Comparison of ENCODE assay signal across 20 mouse cellular contexts in genomic region chr12:78277386-78277785, GRCm38 (mm10). TPM values are rescaled to one million over a fixed set of nuclear protein-coding genes. Genes with fewer than 3 reads are reported as not detected.
DNase-seq lines count a peak whose midpoint lies in the region; ATAC-seq and TF ChIP-seq lines count a peak whose summit lies in the region.
"Had no signal": no experiment of that assay in that cellular context is flagged by ENCODE, and none has a peak within 500 bp of the region (broad histone marks: within the 10 kb centered on the region; RNA-seq: fewer than 3 reads in every experiment).

No protein-coding gene starts in this region.

- no peaks in the 10 kb centered on the region; the same call in 1 of the 2 replicates for H3K79me2 ChIP-seq in MEL (ENCODE audit: control insufficient read depth, insufficient read depth, low read length, poor library complexity)

- no peaks in the 10 kb centered on the region for H3K9me3 ChIP-seq in embryonic facial prominence, embryonic 14.5 days (ENCODE audit: control insufficient read depth, low read length)
- H3K9me3 ChIP-seq in embryonic facial prominence, embryonic 10.5 days = no peaks in the 10 kb centered on the region; the same call in 1 of the 2 replicates
- H3K9me3 ChIP-seq in lung, embryonic 14.5 days (ENCODE audit: low read depth, low read length) = no peaks in the 10 kb centered on the region
- H3K9me3 ChIP-seq in MEL (replicated peaks; ENCODE audit: insufficient read depth, low read length) = no peaks in the 10 kb centered on the region
- H3K9me3 ChIP-seq in stomach, postnatal 0 days (ENCODE audit: control insufficient read depth, low read length) = no peaks in the 10 kb centered on the region
- H3K9me3 ChIP-seq in forebrain, embryonic 10.5 days = peaks cover 7% of the 10 kb centered on the region; the same call in 1 of the 2 replicates
- H3K9me3 ChIP-seq: embryonic facial prominence, embryonic 12.5 days; heart, embryonic 15.5 days; liver, embryonic 13.5 days had no signal

- H3K9ac ChIP-seq in embryonic facial prominence, embryonic 14.5 days (ENCODE audit: low read depth, low read length) = no peak overlapping the region
- no peak overlapping the region for H3K9ac ChIP-seq in lung, embryonic 14.5 days
- no peak overlapping the region for H3K9ac ChIP-seq in MEL (ENCODE audit: control insufficient read depth, low read depth, low read length, poor library complexity, severe bottlenecking)
- no peak overlapping the region for H3K9ac ChIP-seq in stomach, postnatal 0 days (ENCODE audit: low read length)
- H3K9ac ChIP-seq: embryonic facial prominence, embryonic 12.5 days; forebrain, postnatal 0 days; heart, embryonic 15.5 days; liver, embryonic 13.5 days; midbrain, embryonic 12.5 days had no signal

- ATAC-seq in embryonic facial prominence, embryonic 14.5 days (ENCODE audit: low read depth) = no peak
- no peak for ATAC-seq in lung, embryonic 14.5 days (ENCODE audit: insufficient read depth)
- ATAC-seq in stomach, postnatal 0 days (ENCODE audit: low FRiP score, low TSS enrichment) = no peak
- ATAC-seq: activated CD4-positive, CD25-positive, alpha-beta regulatory T cell, adult 4 months; forebrain, postnatal 0 days; Patski had no signal

- H3K4me2 ChIP-seq in embryonic facial prominence, embryonic 14.5 days (ENCODE audit: low read depth, low read length) = no peak overlapping the region
- no peak overlapping the region for H3K4me2 ChIP-seq in lung, embryonic 14.5 days
- no peak overlapping the region for H3K4me2 ChIP-seq in stomach, postnatal 0 days (replicated peaks; ENCODE audit: low read depth)
- H3K4me2 ChIP-seq: embryonic facial prominence, embryonic 12.5 days; heart, embryonic 15.5 days; liver, embryonic 13.5 days; midbrain, embryonic 12.5 days had no signal

- peak; percentile 13 for DNase-seq in embryonic facial prominence, embryonic 14.5 days (ENCODE audit: low spot score)
- DNase-seq in embryonic facial prominence, embryonic 10.5 days (ENCODE audit: low spot score) = no peak
- DNase-seq in lung, embryonic 14.5 days = peak; percentile 51
- DNase-seq in lung, postnatal 10 days = no peak
- DNase-seq in MEL (ENCODE audit: low read depth, low spot score) = no peak
- DNase-seq in stomach, postnatal 0 days (ENCODE audit: low spot score) = no peak
- DNase-seq in forebrain, embryonic 10.5 days (ENCODE audit: extremely low spot score, low spot score) = no peak
- DNase-seq: adrenal gland, postnatal 14 days; B cell, adult 2 months; forebrain, postnatal 0 days; gastrocnemius, postnatal 36 days; kidney, adult 11 months; liver, embryonic 13.5 days; right cerebral cortex, postnatal 4 days; thymus, postnatal 14 days had no signal

- no peak for TF ChIP-seq CTCF in lung, embryonic 14.5 days (IDR thresholded peaks at IDR 0.05; ENCODE audit: low read depth)
- no peak; a peak in 1 of 6 replicates for TF ChIP-seq CTCF in MEL (IDR thresholded peaks at IDR 0.05 in 2 of 3, conservative IDR thresholded peaks at IDR 0.05 in 1 of 3; ENCODE audit: control insufficient read depth in 1 of 3, insufficient read depth in 1 of 3, low read depth in 2 of 3, low read length in 3 of 3, poor library complexity in 1 of 3, severe bottlenecking in 1 of 3)
- peak; percentile 36 for TF ChIP-seq CTCF in stomach, postnatal 0 days (IDR thresholded peaks at IDR 0.05; ENCODE audit: low read depth)

- no peak overlapping the region for H3K4me3 ChIP-seq in embryonic facial prominence, embryonic 14.5 days (ENCODE audit: low read depth, low read length)
- no peak overlapping the region for H3K4me3 ChIP-seq in embryonic facial prominence, embryonic 10.5 days
- no peak overlapping the region for H3K4me3 ChIP-seq in lung, embryonic 14.5 days (ENCODE audit: low read depth, low read length)
- H3K4me3 ChIP-seq in MEL (ENCODE audit: control insufficient read depth in 1 of 2, insufficient read depth in 1 of 2, low read depth in 2 of 2, low read length in 2 of 2) = no peak overlapping the region
- no peak overlapping the region for H3K4me3 ChIP-seq in stomach, postnatal 0 days (ENCODE audit: low read depth, low read length)
- no peak overlapping the region for H3K4me3 ChIP-seq in forebrain, embryonic 10.5 days
- H3K4me3 ChIP-seq: embryonic facial prominence, embryonic 12.5 days; heart, embryonic 15.5 days; liver, embryonic 13.5 days; midbrain, embryonic 12.5 days had no signal

- 75% methylated on average over 2 of the region's 2 CpGs for WGBS in embryonic facial prominence, embryonic 14.5 days
- 87% methylated on average over 2 of the region's 2 CpGs for WGBS in embryonic facial prominence, embryonic 10.5 days
- WGBS in lung, embryonic 14.5 days = 59% methylated on average over 2 of the region's 2 CpGs
- 57% methylated on average over 2 of the region's 2 CpGs for WGBS in stomach, postnatal 0 days
- 90% methylated on average over 2 of the region's 2 CpGs for WGBS in forebrain, embryonic 10.5 days

- H3K27ac ChIP-seq in embryonic facial prominence, embryonic 14.5 days (replicated peaks; ENCODE audit: low read depth, low read length) = no peak overlapping the region
- H3K27ac ChIP-seq in embryonic facial prominence, embryonic 10.5 days (replicated peaks) = no peak overlapping the region
- H3K27ac ChIP-seq in lung, embryonic 14.5 days (ENCODE audit: low read depth) = no peak overlapping the region
- no peak overlapping the region for H3K27ac ChIP-seq in MEL (ENCODE audit: control insufficient read depth, low read depth, low read length)
- no peak overlapping the region for H3K27ac ChIP-seq in stomach, postnatal 0 days (replicated peaks)
- no peak overlapping the region for H3K27ac ChIP-seq in forebrain, embryonic 10.5 days
- H3K27ac ChIP-seq: embryonic facial prominence, embryonic 12.5 days; heart, embryonic 15.5 days; liver, embryonic 13.5 days; midbrain, embryonic 12.5 days had no signal

- TF ChIP-seq RAD21 in MEL (IDR thresholded peaks at IDR 0.05; ENCODE audit: low read depth, low read length) = no peak

- no peaks in the 10 kb centered on the region for H3K36me3 ChIP-seq in embryonic facial prominence, embryonic 14.5 days (ENCODE audit: control insufficient read depth, insufficient read depth, low read length)
- no peaks in the 10 kb centered on the region for H3K36me3 ChIP-seq in embryonic facial prominence, embryonic 10.5 days (replicated peaks)
- H3K36me3 ChIP-seq in lung, embryonic 14.5 days (ENCODE audit: insufficient read depth) = no peaks in the 10 kb centered on the region
- H3K36me3 ChIP-seq in MEL (ENCODE audit: control insufficient read depth in 1 of 2, insufficient read depth in 2 of 2, low read length in 2 of 2) = peaks cover 0 to 12% of the 10 kb centered on the region in 2 experiments; a peak in 2 of 4 replicates
- no peaks in the 10 kb centered on the region for H3K36me3 ChIP-seq in stomach, postnatal 0 days (ENCODE audit: control insufficient read depth, insufficient read depth, low read length)
- H3K36me3 ChIP-seq in forebrain, embryonic 10.5 days (replicated peaks) = no peaks in the 10 kb centered on the region
- H3K36me3 ChIP-seq: embryonic facial prominence, embryonic 12.5 days; heart, embryonic 15.5 days; liver, embryonic 13.5 days; midbrain, embryonic 12.5 days had no signal

- TF ChIP-seq POLR2A in MEL (IDR thresholded peaks at IDR 0.05; ENCODE audit: control insufficient read depth in 1 of 2, insufficient read depth in 1 of 2, low read depth in 1 of 2, low read length in 2 of 2, poor library complexity in 1 of 2) = no peak

- H3K27me3 ChIP-seq in embryonic facial prominence, embryonic 14.5 days (replicated peaks; ENCODE audit: control insufficient read depth, insufficient read depth, low read length) = no peaks in the 10 kb centered on the region
- no peaks in the 10 kb centered on the region for H3K27me3 ChIP-seq in embryonic facial prominence, embryonic 10.5 days (replicated peaks; ENCODE audit: low read depth, poor library complexity, severe bottlenecking)
- no peaks in the 10 kb centered on the region for H3K27me3 ChIP-seq in lung, embryonic 14.5 days (ENCODE audit: insufficient read depth, low read length)
- H3K27me3 ChIP-seq in MEL (ENCODE audit: control insufficient read depth in 1 of 2, insufficient read depth in 2 of 2, low read length in 2 of 2) = no peaks in the 10 kb centered on the region
- no peaks in the 10 kb centered on the region for H3K27me3 ChIP-seq in stomach, postnatal 0 days (ENCODE audit: control insufficient read depth, insufficient read depth, low read length)
- H3K27me3 ChIP-seq in forebrain, embryonic 10.5 days (ENCODE audit: poor library complexity, severe bottlenecking) = no peaks in the 10 kb centered on the region
- H3K27me3 ChIP-seq: embryonic facial prominence, embryonic 12.5 days; heart, embryonic 15.5 days; liver, embryonic 13.5 days; midbrain, embryonic 12.5 days; Patski had no signal

- H3K4me1 ChIP-seq in embryonic facial prominence, embryonic 14.5 days (ENCODE audit: control insufficient read depth, insufficient read depth, low read length) = no peaks in the 10 kb centered on the region
- no peaks in the 10 kb centered on the region for H3K4me1 ChIP-seq in embryonic facial prominence, embryonic 10.5 days
- H3K4me1 ChIP-seq in lung, embryonic 14.5 days (ENCODE audit: insufficient read depth) = no peaks in the 10 kb centered on the region
- peaks cover 0 to 19% of the 10 kb centered on the region in 2 experiments; a peak in 2 of 4 replicates for H3K4me1 ChIP-seq in MEL (ENCODE audit: control insufficient read depth in 1 of 2, insufficient read depth in 2 of 2, low read length in 2 of 2)
- no peaks in the 10 kb centered on the region for H3K4me1 ChIP-seq in stomach, postnatal 0 days (replicated peaks; ENCODE audit: control insufficient read depth, insufficient read depth)
- H3K4me1 ChIP-seq in forebrain, embryonic 10.5 days = no peaks in the 10 kb centered on the region
- H3K4me1 ChIP-seq: embryonic facial prominence, embryonic 12.5 days; heart, embryonic 15.5 days; liver, embryonic 13.5 days; midbrain, embryonic 12.5 days had no signal

- TF ChIP-seq EP300 in MEL (IDR thresholded peaks at IDR 0.05; ENCODE audit: low read depth in 1 of 2, low read length in 2 of 2) = no peak
- no peak for TF ChIP-seq EP300 in stomach, postnatal 0 days (optimal IDR thresholded peaks at IDR 0.05)

TF ChIP-seq in MEL, 35 proteins besides CTCF, POLR2A, EP300 and RAD21:
- TF ChIP-seq KAT2A (conservative IDR thresholded peaks at IDR 0.05; ENCODE audit: low read depth, low read length) (no peak), ZC3H11A (IDR thresholded peaks at IDR 0.05; ENCODE audit: low read depth, low read length) (0 out of 2 replicates have a peak, but pooled peaks have one; percentile 2)

RNA-seq across cellular contexts. Expression of gene Gphn, which starts 51.2 kb away (rescaled TPM):
- polyA plus RNA-seq in embryonic facial prominence, embryonic 14.5 days (2014; fragmentation: Nextera tagmentation; extraction: Ambion mirVana) = 15.8 and 16.0 TPM in 2 replicates
- 11.2 and 13.3 TPM in 2 replicates for polyA plus RNA-seq in embryonic facial prominence, embryonic 10.5 days (2016; fragmentation: Nextera tagmentation; extraction: Ambion mirVana)
- 16.6 and 18.1 TPM in 2 replicates for polyA plus RNA-seq in lung, embryonic 14.5 days (2014; fragmentation: Nextera tagmentation; extraction: Ambion mirVana)
- total RNA-seq in MEL (2012; rRNA removed) = 23.1 and 26.4 TPM in 2 replicates
- polyA plus RNA-seq in MEL (2012; ENCODE audit: insufficient read depth in 1 of 2, insufficient read length in 2 of 2, low read depth in 1 of 2, low replicate concordance in 2 of 2, missing spikeins in 1 of 2) = 10 to 100 TPM in 1 of 2 experiments, not detected in 1; 30.5 TPM
- 14.5 and 14.6 TPM in 2 replicates for polyA plus RNA-seq in stomach, postnatal 0 days (2015; fragmentation: Nextera tagmentation; extraction: Ambion mirVana)
- 14.3 and 17.1 TPM in 2 replicates for polyA plus RNA-seq in forebrain, embryonic 10.5 days (2016; fragmentation: Nextera tagmentation; extraction: Ambion mirVana)

Comparison
In these comparisons a context has a peak if more than half of its experiments do, and no peak if none do; other contexts are left out.
1. DNase-seq: peak in embryonic facial prominence, embryonic 14.5 days (single experiment) and lung, embryonic 14.5 days (single experiment); none in embryonic facial prominence, embryonic 10.5 days (single experiment), lung, postnatal 10 days (single experiment), MEL (single experiment), stomach, postnatal 0 days (single experiment) and forebrain, embryonic 10.5 days (single experiment).